Mouse (Mus musculus) macrophage (primary cell): ENCODE data around the gene Cep57. TPM values are rescaled to one million over a fixed set of nuclear protein-coding genes. Genes with fewer than 3 reads are reported as not detected.

ENCODE experiments used
- H3K27ac ChIP-seq: fragments of 350-480 bp; formaldehyde crosslinking; 2 replicates; pipeline ENCODE4 v1.9.0; 2021
- H3K36me3 ChIP-seq: fragments of 350-480 bp; formaldehyde crosslinking; 2 replicates; pipeline ENCODE4 v1.9.0; 2021; ENCODE audit errors: inconsistent target
- H3K4me3 ChIP-seq: fragments of 350-480 bp; formaldehyde crosslinking; 2 replicates; pipeline ENCODE4 v1.9.0; 2021; ENCODE audit errors: inconsistent target
- H3K79me2 ChIP-seq: fragments of 350-480 bp; formaldehyde crosslinking; 2 replicates; pipeline ENCODE4 v1.9.0; 2021; ENCODE audit errors: inconsistent target
- WGBS: methylation state at CpG from one replicate; pipeline ENCODE4 v1.1.7; 2026; ENCODE audit warnings: inconsistent platforms; ENCODE audit not compliant: missing documents; 5-methylcytosine and 5-hydroxymethylcytosine counted together
- polyA plus RNA-seq: library from polyadenylated mRNA; stranded (reverse); fragments of 250-400 nt; gene quantifications from 3 replicates; pipeline ENCODE4 v1.2.4, GENCODE M21; 2018; ENCODE audit warnings: inconsistent platforms
- total RNA-seq, 78 experiments: library from RNA; depleted of rRNA; stranded (reverse); fragments of 250-400 nt; gene quantifications; 1 replicate in 9 of 78; 2 replicates in 24 of 78; 3 replicates in 43 of 78; 4 replicates in 2 of 78; pipeline ENCODE4 v1.2.4; 2018; ENCODE audit warnings: inconsistent platforms in 56 of 78

Cep57 gene
- 10 to 100 TPM; 18.2 to 78.5 (median 41.8) TPM for total RNA-seq (2018; cell fraction: chromatin; rRNA removed)
- 10 to 100 TPM in 25 of 26 experiments, 1 to 10 TPM in 1; 8.5 to 18.5 (median 14.5) TPM for total RNA-seq (2018; cell fraction: cytosol; rRNA removed)
- 10 to 100 TPM; 12.2 to 59.9 (median 26.7) TPM for total RNA-seq (2018; cell fraction: nucleus; rRNA removed)
- 16.4 to 23.9 TPM (median 18.0 TPM) in 3 replicates for polyA plus RNA-seq

- peak within 1 kb of the TSS; percentile 97 for H3K4me3 ChIP-seq
- peaks cover 11% of the 10 kb centered on the region for H3K36me3 ChIP-seq
- peak within 1 kb of the TSS; percentile 85 for H3K27ac ChIP-seq
- H3K79me2 ChIP-seq: peaks cover 84% of the 10 kb centered on the region
- WGBS: under 1% methylated on average over 44 of the region's 44 CpGs
Observed at GRCm38 (mm10) chr9:13826832-13827405, at the start of gene Cep57. Cep57 (minus strand) TSS chr9:13827107.

GRCm38 (mm10) chr9:13875340-13875739 is 48.4 kb upstream of the Cep57 start:
- Histone ChIP-seq H3K79me2 (no peaks in the 10 kb centered on the region), H3K36me3 (no peaks in the 10 kb centered on the region), H3K4me3 (no peak overlapping the region), H3K27ac (no peak overlapping the region)
- WGBS: 42% methylated on average over 2 of the region's 2 CpGs

- WGBS: 46% methylated on average over 2 of the region's 2 CpGs
- no peak overlapping the region for H3K27ac ChIP-seq
- no peaks in the 10 kb centered on the region for H3K36me3 ChIP-seq
- no peak overlapping the region for H3K4me3 ChIP-seq
- no peaks in the 10 kb centered on the region for H3K79me2 ChIP-seq
Observed at GRCm38 (mm10) chr9:13874359-13874758, 47.5 kb upstream of the Cep57 start.

- Histone ChIP-seq H3K36me3 (no peaks in the 10 kb centered on the region), H3K27ac (no peak overlapping the region), H3K79me2 (no peaks in the 10 kb centered on the region), H3K4me3 (no peak overlapping the region)
- 89% methylated on average over 7 of the region's 7 CpGs for WGBS
Observed at GRCm38 (mm10) chr9:13871631-13872030, 44.7 kb upstream of the Cep57 start.

- no peaks in the 10 kb centered on the region for H3K79me2 ChIP-seq
- no peak overlapping the region for H3K27ac ChIP-seq
- 88% methylated on average over 2 of the region's 2 CpGs for WGBS
- H3K36me3 ChIP-seq: no peaks in the 10 kb centered on the region
- no peak overlapping the region for H3K4me3 ChIP-seq
Observed at GRCm38 (mm10) chr9:13867646-13868045, 40.7 kb upstream of the Cep57 start.

- 89% methylated on average over 4 of the region's 4 CpGs for WGBS
- H3K79me2 ChIP-seq: no peaks in the 10 kb centered on the region
- H3K36me3 ChIP-seq: no peaks in the 10 kb centered on the region
- no peak overlapping the region for H3K27ac ChIP-seq
- H3K4me3 ChIP-seq: no peak overlapping the region
Observed at GRCm38 (mm10) chr9:13856777-13857176, 29.9 kb upstream of the Cep57 start.

GRCm38 (mm10) chr9:13856247-13856646 is 29.3 kb upstream of the Cep57 start:
- Histone ChIP-seq H3K79me2 (no peaks in the 10 kb centered on the region), H3K27ac (no peak overlapping the region), H3K36me3 (no peaks in the 10 kb centered on the region), H3K4me3 (no peak overlapping the region)
- 75% methylated on average over 1 of the region's 1 CpGs for WGBS

- WGBS: 58% methylated on average over 3 of the region's 3 CpGs
- Histone ChIP-seq H3K4me3 (no peak overlapping the region), H3K79me2 (no peaks in the 10 kb centered on the region), H3K27ac (no peak overlapping the region), H3K36me3 (no peaks in the 10 kb centered on the region)
Observed at GRCm38 (mm10) chr9:13853876-13854275, 27.0 kb upstream of the Cep57 start.

- Histone ChIP-seq H3K79me2 (peaks cover 12% of the 10 kb centered on the region; the same call in 1 of the 2 replicates), H3K36me3 (peaks cover 9% of the 10 kb centered on the region; the same call in 1 of the 2 replicates), H3K27ac (peak overlapping the region; percentile 60), H3K4me3 (no peak overlapping the region)
- WGBS: 88% methylated on average over 10 of the region's 10 CpGs
Observed at GRCm38 (mm10) chr9:13848481-13849480, 21.9 kb upstream of the Cep57 start.

GRCm38 (mm10) chr9:13847591-13847990 is 20.7 kb upstream of the Cep57 start:
- Histone ChIP-seq H3K36me3 (peaks cover 10% of the 10 kb centered on the region; the same call in 1 of the 2 replicates), H3K79me2 (peaks cover 14% of the 10 kb centered on the region; the same call in 1 of the 2 replicates), H3K4me3 (no peak overlapping the region), H3K27ac (peak overlapping the region; percentile 60)
- 46% methylated on average over 3 of the region's 3 CpGs for WGBS

GRCm38 (mm10) chr9:13836726-13837125 is 9.8 kb upstream of the Cep57 start:
- peaks cover 65% of the 10 kb centered on the region for H3K36me3 ChIP-seq
- no peak overlapping the region for H3K27ac ChIP-seq
- peaks cover 77% of the 10 kb centered on the region for H3K79me2 ChIP-seq
- 86% methylated on average over 2 of the region's 2 CpGs for WGBS
- no peak overlapping the region for H3K4me3 ChIP-seq

- Histone ChIP-seq H3K4me3 (no peak overlapping the region), H3K36me3 (peaks cover 72% of the 10 kb centered on the region), H3K79me2 (peaks cover 89% of the 10 kb centered on the region), H3K27ac (peak overlapping the region; percentile 80)
- 11% methylated on average over 3 of the region's 3 CpGs for WGBS
Observed at GRCm38 (mm10) chr9:13835256-13835655, 8.3 kb upstream of the Cep57 start.

GRCm38 (mm10) chr9:13828087-13828441 is 1.2 kb upstream of the Cep57 start:
- Histone ChIP-seq H3K4me3 (peak overlapping the region; percentile 75), H3K79me2 (peaks cover 84% of the 10 kb centered on the region), H3K36me3 (peaks cover 23% of the 10 kb centered on the region), H3K27ac (peak overlapping the region; percentile 66)
- 1% methylated on average over 23 of the region's 23 CpGs for WGBS

GRCm38 (mm10) chr9:13827406-13828086 is 639 bp upstream of the Cep57 start, which contains the start of gene Fam76b:
Fam76b (plus strand) TSS chr9:13827716.
- under 1% methylated on average over 63 of the region's 67 CpGs for WGBS
- H3K27ac ChIP-seq: peak within 1 kb of the TSS; percentile 85
- peaks cover 84% of the 10 kb centered on the region for H3K79me2 ChIP-seq
- H3K4me3 ChIP-seq: peak within 1 kb of the TSS; percentile 97
- peaks cover 17% of the 10 kb centered on the region for H3K36me3 ChIP-seq
